Mouse (Mus musculus) liver, adult 2 months (tissue): Measurements from ENCODE around the gene Sgk2.

Experiments used
- CTCF ChIP-seq: fragments of 200-500 bp; IDR thresholded peaks from 2 replicates; pipeline ENCODE4 v1.5.1; 2011; ENCODE audit warnings: low read depth, low read length, control low read depth
- POLR2A ChIP-seq: fragments of 200-500 bp; IDR thresholded peaks from 2 replicates; pipeline ENCODE4 v1.6.1; 2011; ENCODE audit warnings: low read length, control low read depth; ENCODE audit not compliant: insufficient read depth; ENCODE audit errors: extremely low read depth

GRCm38 (mm10) chr2:162987218-162987617 is at the start of gene Sgk2:
- TF ChIP-seq CTCF (no peak), POLR2A (0 out of 2 replicates have a peak, but pooled peaks have one; percentile 29)
